Mouse (Mus musculus): ENCODE measurements around the gene Elf2. TPM values are rescaled to one million over a fixed set of nuclear protein-coding genes. Genes with fewer than 3 reads are reported as not detected.
A peak's percentile ranks its signal among the peaks of the same experiment; 100 is the strongest.

Gene Elf2
- polyA plus RNA-seq, 1 experiment = 87.8 TPM

GRCm38 (mm10) chr3:51231499-51231898, 109.0 kb downstream of the Elf2 start:
- no peaks in the 10 kb centered on the region for H3K36me3 ChIP-seq (ENCODE audit: control insufficient read depth, insufficient read depth, low read length)
- no peak overlapping the region for H3K27ac ChIP-seq (ENCODE audit: control insufficient read depth, insufficient read depth, low read depth, low read length)
- no peak for TF ChIP-seq POLR2A (IDR thresholded peaks at IDR 0.05; ENCODE audit: control insufficient read depth, low read depth, low read length)
- H3K4me1 ChIP-seq (ENCODE audit: control insufficient read depth, insufficient read depth, low read length) = no peaks in the 10 kb centered on the region
- no peaks in the 10 kb centered on the region for H3K27me3 ChIP-seq (ENCODE audit: control insufficient read depth, insufficient read depth, low read length)
- no peak overlapping the region for H3K4me3 ChIP-seq (ENCODE audit: control insufficient read depth, low read depth, low read length)

- TF ChIP-seq POLR2A (IDR thresholded peaks at IDR 0.05; ENCODE audit: control insufficient read depth, low read depth, low read length) = no peak
- no peak for TF ChIP-seq CTCF (IDR thresholded peaks at IDR 0.05; ENCODE audit: control insufficient read depth, insufficient read depth, insufficient replicate concordance, low read depth, low read length)
- Histone ChIP-seq H3K4me1 (ENCODE audit: control insufficient read depth, insufficient read depth, low read length) (peaks cover 3% of the 10 kb centered on the region; the same call in 1 of the 2 replicates), H3K27ac (ENCODE audit: control insufficient read depth, insufficient read depth, low read depth, low read length) (no peak overlapping the region), H3K36me3 (ENCODE audit: control insufficient read depth, insufficient read depth, low read length) (no peaks in the 10 kb centered on the region), H3K27me3 (ENCODE audit: control insufficient read depth, insufficient read depth, low read length) (no peaks in the 10 kb centered on the region), H3K4me3 (ENCODE audit: control insufficient read depth, low read depth, low read length) (no peak overlapping the region)
Observed at GRCm38 (mm10) chr3:51230886-51231285, 109.6 kb downstream of the Elf2 start.

GRCm38 (mm10) chr3:51230146-51230835, 110.2 kb downstream of the Elf2 start:
- Histone ChIP-seq H3K4me3 (ENCODE audit: control insufficient read depth, low read depth, low read length) (no peak overlapping the region), H3K36me3 (ENCODE audit: control insufficient read depth, insufficient read depth, low read length) (no peaks in the 10 kb centered on the region), H3K27ac (ENCODE audit: control insufficient read depth, insufficient read depth, low read depth, low read length) (no peak overlapping the region), H3K4me1 (ENCODE audit: control insufficient read depth, insufficient read depth, low read length) (peaks cover 3% of the 10 kb centered on the region; the same call in 1 of the 2 replicates), H3K27me3 (ENCODE audit: control insufficient read depth, insufficient read depth, low read length) (no peaks in the 10 kb centered on the region)
- no peak for TF ChIP-seq POLR2A (IDR thresholded peaks at IDR 0.05; ENCODE audit: control insufficient read depth, low read depth, low read length)
- no peak for TF ChIP-seq CTCF (IDR thresholded peaks at IDR 0.05; ENCODE audit: control insufficient read depth, insufficient read depth, insufficient replicate concordance, low read depth, low read length)

GRCm38 (mm10) chr3:51229226-51229625, 111.2 kb downstream of the Elf2 start:
- no peak overlapping the region for H3K27ac ChIP-seq (ENCODE audit: control insufficient read depth, insufficient read depth, low read depth, low read length)
- H3K4me1 ChIP-seq (ENCODE audit: control insufficient read depth, insufficient read depth, low read length) = peaks cover 4% of the 10 kb centered on the region; the same call in 1 of the 2 replicates
- no peak overlapping the region for H3K4me3 ChIP-seq (ENCODE audit: control insufficient read depth, low read depth, low read length)
- no peak for TF ChIP-seq POLR2A (IDR thresholded peaks at IDR 0.05; ENCODE audit: control insufficient read depth, low read depth, low read length)
- no peak for TF ChIP-seq CTCF (IDR thresholded peaks at IDR 0.05; ENCODE audit: control insufficient read depth, insufficient read depth, insufficient replicate concordance, low read depth, low read length)
- H3K27me3 ChIP-seq (ENCODE audit: control insufficient read depth, insufficient read depth, low read length) = no peaks in the 10 kb centered on the region
- H3K36me3 ChIP-seq (ENCODE audit: control insufficient read depth, insufficient read depth, low read length) = no peaks in the 10 kb centered on the region

GRCm38 (mm10) chr3:51228821-51229205, 111.7 kb downstream of the Elf2 start:
- Histone ChIP-seq H3K27me3 (ENCODE audit: control insufficient read depth, insufficient read depth, low read length) (no peaks in the 10 kb centered on the region), H3K27ac (ENCODE audit: control insufficient read depth, insufficient read depth, low read depth, low read length) (no peak overlapping the region), H3K4me3 (ENCODE audit: control insufficient read depth, low read depth, low read length) (no peak overlapping the region), H3K4me1 (ENCODE audit: control insufficient read depth, insufficient read depth, low read length) (peaks cover 7% of the 10 kb centered on the region), H3K36me3 (ENCODE audit: control insufficient read depth, insufficient read depth, low read length) (no peaks in the 10 kb centered on the region)
- TF ChIP-seq CTCF (IDR thresholded peaks at IDR 0.05; ENCODE audit: control insufficient read depth, insufficient read depth, insufficient replicate concordance, low read depth, low read length) = no peak
- TF ChIP-seq POLR2A (IDR thresholded peaks at IDR 0.05; ENCODE audit: control insufficient read depth, low read depth, low read length) = no peak

GRCm38 (mm10) chr3:51228038-51228820, 112.2 kb downstream of the Elf2 start:
- H3K4me1 ChIP-seq (ENCODE audit: control insufficient read depth, insufficient read depth, low read length) = peaks cover 10% of the 10 kb centered on the region
- TF ChIP-seq POLR2A (IDR thresholded peaks at IDR 0.05; ENCODE audit: control insufficient read depth, low read depth, low read length) (no peak), CTCF (IDR thresholded peaks at IDR 0.05; ENCODE audit: control insufficient read depth, insufficient read depth, insufficient replicate concordance, low read depth, low read length) (peak; percentile 41; the same call in 1 of the 2 replicates)
- no peaks in the 10 kb centered on the region for H3K27me3 ChIP-seq (ENCODE audit: control insufficient read depth, insufficient read depth, low read length)
- H3K36me3 ChIP-seq (ENCODE audit: control insufficient read depth, insufficient read depth, low read length) = no peaks in the 10 kb centered on the region
- no peak overlapping the region for H3K4me3 ChIP-seq (ENCODE audit: control insufficient read depth, low read depth, low read length)
- H3K27ac ChIP-seq (ENCODE audit: control insufficient read depth, insufficient read depth, low read depth, low read length) = no peak overlapping the region

- H3K36me3 ChIP-seq (ENCODE audit: control insufficient read depth, insufficient read depth, low read length) = no peaks in the 10 kb centered on the region
- H3K4me3 ChIP-seq (ENCODE audit: control insufficient read depth, low read depth, low read length) = no peak overlapping the region
- no peak for TF ChIP-seq POLR2A (IDR thresholded peaks at IDR 0.05; ENCODE audit: control insufficient read depth, low read depth, low read length)
- no peak for TF ChIP-seq CTCF (IDR thresholded peaks at IDR 0.05; ENCODE audit: control insufficient read depth, insufficient read depth, insufficient replicate concordance, low read depth, low read length)
- H3K4me1 ChIP-seq (ENCODE audit: control insufficient read depth, insufficient read depth, low read length) = peaks cover 10% of the 10 kb centered on the region
- H3K27ac ChIP-seq (ENCODE audit: control insufficient read depth, insufficient read depth, low read depth, low read length) = no peak overlapping the region
- no peaks in the 10 kb centered on the region for H3K27me3 ChIP-seq (ENCODE audit: control insufficient read depth, insufficient read depth, low read length)
Observed at GRCm38 (mm10) chr3:51226601-51227000, 113.9 kb downstream of the Elf2 start.

Data from testis, adult 2 months (tissue).